Mouse (Mus musculus): ENCODE measurements around the gene Tmem37.

- no peak for TF ChIP-seq TCF12 (IDR thresholded peaks at IDR 0.05; ENCODE audit: insufficient read depth, poor library complexity, severe bottlenecking)
- TF ChIP-seq TCF3 (IDR thresholded peaks at IDR 0.05; ENCODE audit: insufficient read length, low read depth): no peak
Observed at GRCm38 (mm10) chr1:120100456-120101226, 26.8 kb upstream of the Tmem37 start.

Measured in myocyte (in vitro differentiated cells).